Mouse (Mus musculus) adrenal gland, postnatal 36 days (tissue): ENCODE data around the gene Ifna1. TPM values are rescaled to one million over a fixed set of nuclear protein-coding genes. Genes with fewer than 3 reads are reported as not detected.

ENCODE experiments used
- DNase-seq, 2 experiments: peaks; one replicate each; pipeline ENCODE4 v3.0.0; 2021; ENCODE audit warnings: mixed read lengths in 1 of 2
- total RNA-seq, 2 experiments: library from RNA; stranded (reverse); gene quantifications; 2 replicates each; pipeline ENCODE4 v1.2.3; 2021

Ifna1 gene
- total RNA-seq, 2 experiments from 2014 or later: not detected

DNA sequence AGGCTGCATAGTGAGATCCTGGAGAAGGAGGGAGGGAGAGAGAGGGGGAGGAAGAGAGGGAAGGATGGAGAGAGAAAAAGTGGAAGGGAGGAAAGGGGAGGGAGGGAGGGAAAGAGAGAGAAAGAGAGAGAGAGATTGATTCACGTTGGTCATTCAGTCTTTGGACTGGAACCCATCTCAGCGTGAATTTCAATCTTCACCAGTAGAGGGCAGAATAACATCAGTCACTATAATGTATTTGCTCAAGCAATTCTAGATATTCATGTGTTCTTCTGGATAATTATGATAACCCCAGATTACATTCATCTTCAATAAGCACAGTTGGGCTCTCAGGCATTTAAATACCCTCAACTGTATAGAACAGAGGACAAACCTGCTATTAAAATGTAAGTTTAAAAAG lies 22.8 kb downstream of the Ifna1 start:
- DNase-seq: peak in 1 of 2 experiments; percentile 43

DNA sequence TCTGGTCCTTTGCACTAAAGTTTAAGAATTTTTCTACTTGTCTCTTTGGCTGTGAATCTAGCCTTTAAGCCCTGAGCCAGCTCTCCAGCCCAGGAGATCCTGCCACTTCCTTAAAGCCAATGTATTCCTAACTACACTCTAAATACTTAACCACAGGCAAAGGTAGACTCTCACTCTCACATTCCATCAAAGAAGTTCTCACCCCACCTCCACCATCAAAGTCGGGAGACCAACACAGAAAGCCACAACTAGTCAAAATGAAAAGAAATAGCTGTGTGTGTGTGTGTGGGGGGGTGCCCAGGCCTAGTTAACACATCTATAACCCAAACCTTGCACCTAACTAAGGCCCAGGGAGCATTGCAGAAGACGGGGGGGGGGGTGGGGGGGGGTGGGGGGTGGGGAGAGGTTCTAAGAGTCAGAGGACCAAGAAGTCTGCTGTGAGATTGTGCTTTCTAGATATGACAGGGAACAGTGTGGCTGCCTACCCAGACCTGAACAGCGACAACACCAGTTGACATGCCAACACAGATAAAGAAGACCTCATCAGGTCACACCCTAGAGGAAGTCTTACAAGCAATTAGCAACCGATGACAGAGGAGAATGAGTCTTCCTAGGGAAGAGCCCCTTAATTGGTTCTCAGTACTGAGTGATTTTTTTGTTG lies 25.7 kb downstream of the Ifna1 start:
- DNase-seq: no peak

DNA sequence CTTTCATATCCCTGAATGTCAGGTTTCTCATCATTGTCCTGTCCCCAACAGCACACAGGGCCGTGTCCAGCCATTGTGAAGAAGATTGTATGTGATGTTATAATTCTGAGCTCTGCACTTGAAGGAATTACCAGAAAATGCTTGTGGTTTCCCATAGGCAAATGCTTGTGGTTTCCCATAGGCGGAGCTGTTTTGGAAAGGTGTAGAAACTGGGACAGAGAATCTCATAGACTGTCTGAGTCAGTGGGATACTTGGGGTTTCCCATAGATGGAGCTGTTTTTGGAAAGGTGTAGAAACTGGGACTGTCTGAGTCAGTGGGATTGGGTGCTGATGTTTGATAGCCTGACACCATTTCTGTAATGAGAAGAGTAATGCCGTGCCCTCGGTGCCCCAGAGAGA lies 26.6 kb downstream of the Ifna1 start:
- DNase-seq: no peak

DNA sequence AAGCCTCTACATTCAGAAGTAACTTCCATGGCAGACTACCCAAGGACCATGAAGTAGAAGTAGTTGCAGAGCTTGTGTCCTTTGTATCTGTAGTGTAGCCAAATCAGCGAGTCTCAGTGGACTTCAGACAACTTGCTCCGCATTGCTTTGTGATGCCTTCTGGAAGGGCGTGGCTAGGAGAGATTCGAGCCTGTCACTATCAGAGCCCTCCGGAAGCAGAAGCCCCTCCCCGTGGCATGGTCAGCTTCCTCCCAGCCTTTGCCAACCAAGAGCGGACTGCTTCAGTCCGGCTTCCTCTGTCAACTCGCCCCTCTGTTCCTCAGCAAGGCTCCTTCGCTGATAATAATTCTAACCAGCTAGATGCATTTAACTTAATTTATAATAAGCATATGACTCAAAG lies 28.4 kb downstream of the Ifna1 start:
- no peak for DNase-seq

DNA sequence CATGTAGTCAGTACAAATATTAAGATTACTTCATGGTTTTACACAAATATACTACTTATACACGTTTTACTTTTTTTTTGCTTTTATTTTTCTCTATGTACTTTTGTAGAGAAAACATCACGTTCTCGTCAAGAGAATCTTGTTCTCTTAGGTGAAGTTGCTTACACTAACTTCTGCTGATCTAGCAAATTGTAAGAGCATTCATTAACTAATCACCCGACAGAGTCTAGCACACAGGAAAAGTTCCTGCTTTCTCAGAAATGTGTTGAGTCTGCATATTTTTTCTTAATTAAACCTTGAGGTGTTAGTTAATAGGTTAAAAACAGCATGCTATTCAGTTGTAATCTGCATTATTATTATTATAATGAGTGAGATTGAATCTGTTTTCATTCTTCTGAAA lies 28.9 kb downstream of the Ifna1 start:
- DNase-seq: no peak

DNA sequence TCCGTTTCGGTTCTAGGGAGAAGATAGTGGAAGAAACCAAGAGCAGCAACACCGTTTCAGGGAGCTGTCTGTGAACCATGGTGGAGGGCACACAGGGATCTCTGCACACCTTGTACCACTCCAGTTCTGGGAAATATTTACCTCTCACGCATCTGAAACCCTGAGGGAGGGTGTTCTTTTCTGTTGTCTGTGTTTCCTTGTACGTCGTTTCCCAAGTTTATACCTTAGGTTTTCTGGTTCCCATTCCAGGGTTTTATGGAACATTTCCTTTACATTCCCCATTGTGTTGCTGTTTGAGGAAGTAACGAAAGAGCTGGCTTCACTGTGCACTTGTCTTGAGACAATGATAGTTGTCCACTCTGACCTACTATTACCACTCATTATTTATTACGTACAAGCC lies 30.2 kb downstream of the Ifna1 start, which contains the start of gene Ifne:
Gene Ifne, minus strand, starts transcription at position 101 of the 400 bp plus-strand sequence.
- no peak for DNase-seq

DNA sequence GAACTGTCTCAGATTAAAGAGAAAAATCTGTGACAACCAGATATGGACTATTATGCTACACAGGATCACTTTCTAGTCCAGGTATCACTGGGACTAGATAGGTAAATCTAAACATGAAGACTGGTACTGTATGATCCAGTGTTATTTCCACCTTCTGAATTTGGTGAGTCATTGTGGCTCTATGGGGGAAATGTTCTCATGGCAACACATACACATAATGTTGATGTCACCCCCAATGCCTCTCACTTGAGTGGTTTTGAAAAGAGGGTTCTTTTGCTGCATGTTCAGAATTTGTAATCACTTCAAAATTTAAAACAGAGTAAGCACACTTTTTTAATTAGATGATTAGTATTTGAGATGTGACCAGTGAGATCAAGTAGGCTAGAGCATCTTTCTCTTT lies 38.3 kb downstream of the Ifna1 start:
- DNase-seq: no peak

DNA sequence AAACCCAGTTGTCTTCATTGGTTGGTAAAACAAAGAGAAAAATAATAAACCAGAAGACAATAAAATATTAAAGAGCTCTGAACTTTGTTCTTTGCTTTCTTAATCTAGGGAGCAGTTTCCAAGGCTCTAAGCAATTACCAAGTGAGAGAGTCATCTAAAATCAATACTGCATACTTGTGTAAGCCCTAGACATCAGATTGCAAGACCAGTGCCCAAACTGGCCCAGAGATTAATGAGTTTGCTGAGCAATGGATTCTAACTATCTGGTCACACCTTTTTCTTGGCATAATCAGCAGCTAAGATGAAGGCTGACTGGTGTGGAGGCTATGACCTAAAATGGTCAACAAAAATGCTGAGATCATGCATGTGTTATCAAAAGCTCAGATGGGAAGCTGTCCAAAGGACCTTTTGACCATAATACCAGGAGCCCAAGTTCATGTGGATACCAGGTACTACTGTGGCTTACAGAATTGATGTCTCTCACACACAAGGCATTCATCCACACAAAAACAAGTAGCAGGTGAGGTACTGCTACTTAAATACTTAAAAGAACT lies 43.4 kb downstream of the Ifna1 start:
- no peak for DNase-seq

Other genes starting within 250 kb of the Ifna1 start
- gene Ifna12, start 246.7 kb upstream of the Ifna1 start, total RNA-seq: not detected
- not detected for gene C87499, start 215.7 kb upstream of the Ifna1 start, total RNA-seq
- gene Ifna13, start 205.6 kb upstream of the Ifna1 start, total RNA-seq: not detected
- gene Ifna16, start 173.2 kb upstream of the Ifna1 start, total RNA-seq: not detected
- gene Ifna2, start 166.2 kb upstream of the Ifna1 start, total RNA-seq: not detected
- not detected for gene Ifnab, start 158.7 kb upstream of the Ifna1 start, total RNA-seq
- under 1 TPM; 0.36 to 0.60 TPM for gene Gm26566, start 128.3 kb upstream of the Ifna1 start, total RNA-seq
- 10 to 100 TPM; 82.5 to 89.7 TPM for gene Klhl9, start 127.6 kb upstream of the Ifna1 start, total RNA-seq
- not detected for gene Gm13271, start 95.2 kb upstream of the Ifna1 start, total RNA-seq
- under 1 TPM in 1 of 2 experiments, not detected in 1; 0.20 TPM for gene Gm13283, start 90.0 kb upstream of the Ifna1 start, total RNA-seq
- gene Gm13290, start 76.3 kb upstream of the Ifna1 start, total RNA-seq: not detected
- gene Gm13289, start 73.2 kb upstream of the Ifna1 start, total RNA-seq: not detected
- not detected for gene Gm13272, start 70.2 kb upstream of the Ifna1 start, total RNA-seq
- gene Ifnz, start 68.0 kb upstream of the Ifna1 start, total RNA-seq: under 1 TPM in 1 of 2 experiments, not detected in 1; 0.20 TPM
- gene Gm13276, start 64.4 kb upstream of the Ifna1 start, total RNA-seq: not detected
- not detected for gene Gm13277, start 61.5 kb upstream of the Ifna1 start, total RNA-seq
- not detected for gene Gm13278, start 58.5 kb upstream of the Ifna1 start, total RNA-seq
- gene Gm13275, start 55.6 kb upstream of the Ifna1 start, total RNA-seq: not detected
- not detected for gene Gm13279, start 52.7 kb upstream of the Ifna1 start, total RNA-seq
- gene Gm13285, start 50.4 kb upstream of the Ifna1 start, total RNA-seq: not detected
- gene Gm13287, start 46.8 kb upstream of the Ifna1 start, total RNA-seq: not detected
- under 1 TPM in 1 of 2 experiments, not detected in 1; 0.10 TPM for gene Gm13288, start 44.6 kb upstream of the Ifna1 start, total RNA-seq
- not detected for gene Ifna7, start 33.9 kb upstream of the Ifna1 start, total RNA-seq
- not detected for gene Ifna11, start 30.1 kb upstream of the Ifna1 start, total RNA-seq
- not detected for gene Ifna6, start 22.7 kb upstream of the Ifna1 start, total RNA-seq
- gene Ifna5, start 14.6 kb upstream of the Ifna1 start, total RNA-seq: not detected
- gene Ifna4, start 8.2 kb upstream of the Ifna1 start, total RNA-seq: not detected
- gene Ifne, start 30.1 kb downstream of the Ifna1 start, total RNA-seq: not detected